Mouse (Mus musculus) macrophage (primary cell): ENCODE results near the gene Tomm7. TPM values are rescaled to one million over a fixed set of nuclear protein-coding genes. Genes with fewer than 3 reads are reported as not detected.
"Not testable (repeated sequence)": the region's sequence is repeated elsewhere in the genome, so short reads cannot be mapped to it uniquely, and the experiment has no call there.

Source experiments
- H3K27ac ChIP-seq: fragments of 350-480 bp; formaldehyde crosslinking; 2 replicates; pipeline ENCODE4 v1.9.0; 2021
- H3K36me3 ChIP-seq: fragments of 350-480 bp; formaldehyde crosslinking; 2 replicates; pipeline ENCODE4 v1.9.0; 2021; ENCODE audit errors: inconsistent target
- H3K4me3 ChIP-seq: fragments of 350-480 bp; formaldehyde crosslinking; 2 replicates; pipeline ENCODE4 v1.9.0; 2021; ENCODE audit errors: inconsistent target
- H3K79me2 ChIP-seq: fragments of 350-480 bp; formaldehyde crosslinking; 2 replicates; pipeline ENCODE4 v1.9.0; 2021; ENCODE audit errors: inconsistent target
- WGBS: methylation state at CpG from one replicate; pipeline ENCODE4 v1.1.7; 2026; ENCODE audit warnings: inconsistent platforms; ENCODE audit not compliant: missing documents; 5-methylcytosine and 5-hydroxymethylcytosine counted together
- polyA plus RNA-seq: library from polyadenylated mRNA; stranded (reverse); fragments of 250-400 nt; gene quantifications from 3 replicates; pipeline ENCODE4 v1.2.4, GENCODE M21; 2018; ENCODE audit warnings: inconsistent platforms
- total RNA-seq, 78 experiments: library from RNA; depleted of rRNA; stranded (reverse); fragments of 250-400 nt; gene quantifications; 1 replicate in 9 of 78; 2 replicates in 24 of 78; 3 replicates in 43 of 78; 4 replicates in 2 of 78; pipeline ENCODE4 v1.2.4; 2018; ENCODE audit warnings: inconsistent platforms in 56 of 78

Gene Tomm7
- 10 to 100 TPM in 1 of 26 experiments, 1 to 10 TPM in 24, under 1 TPM in 1; 0.79 to 12.5 (median 4.1) TPM for total RNA-seq (2018; cell fraction: chromatin; rRNA removed)
- total RNA-seq (2018; cell fraction: cytosol; rRNA removed), result 10 to 100 TPM; 45.0 to 83.7 (median 64.0) TPM
- total RNA-seq (2018; cell fraction: nucleus; rRNA removed), result 10 to 100 TPM in 14 of 26 experiments, 1 to 10 TPM in 12; 4.2 to 15.2 (median 10.2) TPM
- polyA plus RNA-seq, result 30.7 to 70.1 TPM (median 68.5 TPM) in 3 replicates

DNA sequence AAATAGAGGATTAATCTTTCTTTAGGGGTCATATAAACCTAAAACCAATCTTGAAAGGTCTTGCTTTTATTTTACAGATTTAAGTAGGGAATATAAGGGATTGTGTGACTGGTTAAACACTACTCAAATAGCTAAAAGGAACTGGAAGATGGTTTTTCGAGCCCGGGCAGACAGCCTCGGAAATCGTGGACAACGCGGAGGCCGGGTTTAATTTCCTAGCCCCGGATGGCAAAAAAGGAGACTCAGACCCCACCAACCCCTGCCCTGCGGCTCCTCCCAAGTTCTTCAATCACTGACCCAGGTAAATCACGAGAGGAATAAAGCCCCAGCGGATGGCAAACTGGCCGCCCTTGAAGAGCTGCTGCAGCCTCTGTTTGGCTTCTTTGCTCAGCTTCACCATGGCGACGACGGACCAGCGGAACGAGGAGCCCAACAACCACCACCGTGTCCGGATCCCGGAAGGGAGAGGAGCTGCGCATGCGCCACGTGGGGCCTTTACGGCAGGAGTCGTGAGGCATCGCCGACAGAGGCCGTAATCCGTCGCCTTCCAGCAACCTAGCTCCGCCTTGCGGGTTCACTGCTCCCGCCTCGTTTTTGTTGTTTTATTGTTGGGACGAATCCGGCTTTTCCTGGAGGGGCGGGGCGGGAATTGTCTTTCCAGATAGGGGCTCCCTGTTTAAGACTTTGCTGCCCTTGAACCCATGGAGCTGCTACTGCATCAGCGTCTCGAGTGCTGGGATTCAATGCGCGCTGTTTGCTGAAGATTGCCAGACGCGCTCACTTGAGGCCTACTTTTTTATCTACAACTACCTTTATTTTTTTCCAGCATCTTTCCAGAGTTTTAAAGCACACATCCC lies at the start of gene Tomm7:
TSS of gene Tomm7 (minus strand) at position 488 of the 857 bp plus-strand sequence.
- peak within 1 kb of the TSS; percentile 68 for H3K27ac ChIP-seq
- peak within 1 kb of the TSS; percentile 98 for H3K4me3 ChIP-seq
- H3K79me2 ChIP-seq, result peaks cover 23% of the 10 kb centered on the region
- peaks cover 7% of the 10 kb centered on the region; the same call in 1 of the 2 replicates for H3K36me3 ChIP-seq
- under 1% methylated on average over 40 of the region's 44 CpGs for WGBS

DNA sequence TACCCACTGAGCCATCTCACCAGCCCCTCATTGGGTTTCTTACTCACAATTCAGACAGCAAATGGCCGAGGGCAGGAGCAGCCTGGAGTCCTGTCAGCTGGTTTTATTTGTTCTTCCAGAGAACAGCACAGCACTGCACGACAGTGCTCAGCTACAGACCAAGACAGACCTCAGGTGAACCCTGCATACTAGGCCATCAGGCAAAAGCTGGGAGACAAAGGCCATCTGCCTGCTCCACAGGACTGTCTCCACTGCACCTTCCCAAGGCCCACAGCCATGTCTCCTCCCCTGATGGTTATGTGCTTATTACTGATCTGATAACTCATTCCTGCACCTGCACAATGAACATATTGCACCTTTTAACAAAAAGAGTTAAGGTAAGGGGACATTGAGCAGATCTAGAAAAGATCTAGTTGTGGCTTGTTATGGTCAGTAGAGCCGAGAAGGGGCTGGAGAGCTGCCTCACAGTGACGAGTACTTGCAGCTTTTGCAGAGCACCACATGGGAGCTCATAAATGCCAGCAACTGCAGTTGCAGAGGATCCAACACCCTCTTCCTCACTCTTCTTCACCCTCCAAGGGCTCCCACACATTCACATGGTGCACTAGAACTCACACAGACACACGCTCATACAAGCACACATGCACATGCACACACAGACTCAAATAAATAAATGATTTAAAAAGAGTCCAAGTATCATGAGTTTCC lies 49.3 kb upstream of the Tomm7 start:
- no peaks in the 10 kb centered on the region for H3K36me3 ChIP-seq
- H3K4me3 ChIP-seq, result no peak overlapping the region
- H3K79me2 ChIP-seq, result no peaks in the 10 kb centered on the region
- 89% methylated on average over 4 of the region's 5 CpGs for WGBS
- peak overlapping the region; percentile 72 for H3K27ac ChIP-seq

- H3K36me3 ChIP-seq, result no peaks in the 10 kb centered on the region
- no peak overlapping the region for H3K4me3 ChIP-seq
- no peak overlapping the region for H3K27ac ChIP-seq
- no peaks in the 10 kb centered on the region for H3K79me2 ChIP-seq
- 53% methylated on average over 10 of the region's 10 CpGs for WGBS
These were observed 46.8 kb upstream of the Tomm7 start for GRCm38 (mm10) chr5:23890734-23891133.

DNA sequence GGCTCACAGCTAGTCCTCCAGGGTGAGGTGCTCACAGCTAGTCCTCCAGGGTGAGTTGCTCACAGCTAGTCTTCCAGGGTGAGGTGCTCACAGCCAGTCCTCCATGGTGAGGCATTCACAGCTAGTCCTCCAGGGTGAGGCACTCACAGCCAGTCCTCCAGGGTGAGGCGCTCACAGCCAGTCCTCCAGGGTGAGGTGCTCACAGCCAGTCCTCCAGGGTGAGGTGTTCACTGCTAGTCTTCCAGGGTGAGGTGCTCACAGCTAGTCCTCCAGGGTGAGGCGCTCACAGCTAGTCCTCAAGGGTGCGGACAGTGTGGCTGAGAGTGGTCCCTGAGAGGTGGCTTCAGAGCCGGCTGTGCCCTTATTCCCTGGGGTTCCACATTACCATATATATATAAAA lies 45.5 kb upstream of the Tomm7 start:
- whole genome bisulfite sequencing, result 92% methylated on average over 4 of the region's 4 CpGs
- H3K36me3 ChIP-seq, result no peaks in the 10 kb centered on the region
- H3K4me3 ChIP-seq, result no peak overlapping the region
- no peaks in the 10 kb centered on the region for H3K79me2 ChIP-seq
- no peak overlapping the region for H3K27ac ChIP-seq

GRCm38 (mm10) chr5:23887111-23887510 lies 43.1 kb upstream of the Tomm7 start:
- Histone ChIP-seq H3K79me2 (no peaks in the 10 kb centered on the region), H3K36me3 (no peaks in the 10 kb centered on the region), H3K4me3 (no peak overlapping the region), H3K27ac (peak overlapping the region; percentile 90)
- WGBS, result 40% methylated on average over 3 of the region's 3 CpGs

GRCm38 (mm10) chr5:23874457-23874856 lies 30.5 kb upstream of the Tomm7 start:
- Histone ChIP-seq H3K36me3 (no peaks in the 10 kb centered on the region), H3K27ac (peak overlapping the region; percentile 32; the same call in 1 of the 2 replicates), H3K4me3 (no peak overlapping the region), H3K79me2 (no peaks in the 10 kb centered on the region)
- WGBS, result 30% methylated on average over 5 of the region's 5 CpGs

GRCm38 (mm10) chr5:23872586-23872985 lies 28.6 kb upstream of the Tomm7 start:
- H3K79me2 ChIP-seq, result no peaks in the 10 kb centered on the region
- no peak overlapping the region for H3K4me3 ChIP-seq
- no peak overlapping the region for H3K27ac ChIP-seq
- H3K36me3 ChIP-seq, result no peaks in the 10 kb centered on the region
- WGBS, result 79% methylated on average over 6 of the region's 6 CpGs

GRCm38 (mm10) chr5:23871323-23871722 lies 27.4 kb upstream of the Tomm7 start:
- H3K27ac ChIP-seq, result not testable (repeated sequence)
- WGBS, result 86% methylated on average over 2 of the region's 2 CpGs

DNA sequence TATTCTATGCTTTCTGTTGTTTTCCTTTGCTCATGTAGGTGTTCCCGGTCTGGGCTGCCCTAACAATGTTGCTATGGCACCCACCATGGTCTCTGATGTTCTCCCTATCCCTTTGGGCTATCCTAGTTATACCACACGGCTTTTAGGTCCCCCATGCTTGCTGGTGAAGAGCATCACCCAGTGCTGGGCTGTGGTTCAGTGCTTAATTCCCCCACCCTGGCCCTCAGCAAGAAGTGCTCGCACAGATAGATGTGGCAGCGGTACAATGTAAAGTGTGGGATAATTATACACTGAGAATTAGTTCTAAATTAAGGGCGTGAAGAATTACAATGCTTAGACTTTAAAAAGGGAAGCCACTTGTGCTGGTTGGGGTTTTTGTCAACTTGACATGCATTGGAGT lies 22.0 kb upstream of the Tomm7 start:
- H3K27ac ChIP-seq, result no peak overlapping the region
- WGBS, result 95% methylated on average over 5 of the region's 5 CpGs
- H3K4me3 ChIP-seq, result no peak overlapping the region
- H3K79me2 ChIP-seq, result no peaks in the 10 kb centered on the region
- H3K36me3 ChIP-seq, result no peaks in the 10 kb centered on the region

More at GRCm38 (mm10) chr5:23871323-23871722, 27.4 kb upstream of the Tomm7 start:
- not testable (repeated sequence) for H3K36me3 ChIP-seq, H3K4me3 ChIP-seq, H3K79me2 ChIP-seq

- Histone ChIP-seq H3K79me2 (no peaks in the 10 kb centered on the region), H3K4me3 (no peak overlapping the region), H3K36me3 (no peaks in the 10 kb centered on the region), H3K27ac (no peak overlapping the region)
- WGBS, result 94% methylated on average over 13 of the region's 13 CpGs
These were observed 20.3 kb upstream of the Tomm7 start for GRCm38 (mm10) chr5:23864054-23864965.

DNA sequence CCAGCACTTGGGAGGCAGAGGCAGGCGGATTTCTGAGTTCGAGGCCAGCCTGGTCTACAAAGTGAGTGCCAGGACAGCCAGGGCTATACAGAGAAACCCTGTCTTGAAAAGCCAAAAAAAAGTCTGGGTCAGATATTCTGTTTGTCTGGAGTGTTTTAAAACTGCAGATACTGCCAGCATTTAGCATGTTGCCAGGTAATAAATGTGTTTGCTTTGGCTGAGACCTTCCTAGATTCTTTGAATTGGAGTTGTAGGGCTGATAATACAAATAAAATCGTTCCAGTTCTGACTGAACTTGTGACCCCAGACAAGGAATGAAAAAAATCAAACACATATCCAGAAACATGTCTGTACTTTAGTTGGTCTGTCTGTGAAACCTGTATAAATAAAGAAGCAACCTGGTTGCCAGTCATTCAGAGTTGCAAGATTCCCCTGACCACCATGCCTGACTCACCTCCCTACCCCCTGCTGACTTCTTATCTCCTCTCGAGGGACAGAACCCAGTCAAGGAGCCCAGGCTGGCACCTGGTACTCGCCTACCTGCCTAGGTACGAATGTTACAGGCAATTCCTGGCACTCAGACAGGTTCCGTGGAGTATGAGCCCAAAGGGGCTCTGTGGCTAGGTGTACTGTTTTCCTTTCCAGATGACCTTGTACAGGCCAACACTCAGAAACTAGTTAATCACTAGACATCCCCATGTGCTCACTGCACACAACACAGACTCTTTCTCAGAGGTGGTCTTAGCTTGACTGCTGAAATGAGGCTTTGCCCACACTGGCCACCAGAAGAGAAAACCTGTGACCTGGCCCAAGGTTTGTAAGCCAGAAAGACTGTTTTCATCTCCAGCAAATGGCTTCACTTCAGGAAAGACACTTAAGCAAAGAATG lies 19.4 kb upstream of the Tomm7 start:
- WGBS, result 80% methylated on average over 6 of the region's 7 CpGs
- no peaks in the 10 kb centered on the region for H3K79me2 ChIP-seq
- H3K27ac ChIP-seq, result no peak overlapping the region
- no peak overlapping the region for H3K4me3 ChIP-seq
- no peaks in the 10 kb centered on the region for H3K36me3 ChIP-seq

GRCm38 (mm10) chr5:23862291-23862690 lies 18.3 kb upstream of the Tomm7 start:
- no peak overlapping the region for H3K4me3 ChIP-seq
- 90% methylated on average over 5 of the region's 5 CpGs for WGBS
- H3K36me3 ChIP-seq, result no peaks in the 10 kb centered on the region; the same call in 1 of the 2 replicates
- no peak overlapping the region for H3K27ac ChIP-seq
- H3K79me2 ChIP-seq, result no peaks in the 10 kb centered on the region

DNA sequence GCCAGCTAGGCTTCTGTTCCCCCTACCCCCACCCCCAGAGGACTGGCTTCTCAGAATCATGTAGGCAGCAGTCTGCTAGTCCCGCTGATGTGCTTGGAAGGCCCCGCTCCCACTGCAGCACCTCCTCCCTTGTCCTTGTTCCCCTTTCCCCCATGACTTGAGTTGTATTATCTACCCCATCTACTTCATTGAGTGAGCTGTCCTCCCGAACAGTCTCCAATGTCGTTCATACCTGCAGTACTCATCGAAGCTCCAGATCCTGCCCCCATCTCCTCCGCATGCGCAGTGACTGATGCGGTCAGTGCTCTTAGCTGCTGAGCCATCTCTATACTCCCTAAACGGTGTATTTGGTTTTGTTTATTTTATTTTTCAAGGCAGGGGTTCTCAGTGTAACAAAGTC lies 17.8 kb upstream of the Tomm7 start:
- Histone ChIP-seq H3K4me3 (no peak overlapping the region), H3K36me3 (no peaks in the 10 kb centered on the region; the same call in 1 of the 2 replicates), H3K27ac (no peak overlapping the region), H3K79me2 (no peaks in the 10 kb centered on the region)
- WGBS, result 94% methylated on average over 8 of the region's 9 CpGs
